Mouse (Mus musculus): ENCODE measurements at regions not wholly inside any gene's neighbourhood (a gene's known extent, or its start where the extent isn't known, plus 50 kb on each side); places are given as distances from the start of the nearest gene placed in this dataset.

- intact Hi-C loops (cut with DNase I) = no loop called here
Observed at GRCm38 (mm10) chr8:117899892-117900291, 98.1 kb upstream of the Mphosph6 start.

GRCm38 (mm10) chr8:117898015-117898414 is 96.3 kb upstream of the Mphosph6 start:
- intact Hi-C loops (cut with DNase I) = no loop called here

- intact Hi-C loops (cut with DNase I) = no loop called here
Observed at GRCm38 (mm10) chr8:117894861-117895260, 93.1 kb upstream of the Mphosph6 start.

DNA sequence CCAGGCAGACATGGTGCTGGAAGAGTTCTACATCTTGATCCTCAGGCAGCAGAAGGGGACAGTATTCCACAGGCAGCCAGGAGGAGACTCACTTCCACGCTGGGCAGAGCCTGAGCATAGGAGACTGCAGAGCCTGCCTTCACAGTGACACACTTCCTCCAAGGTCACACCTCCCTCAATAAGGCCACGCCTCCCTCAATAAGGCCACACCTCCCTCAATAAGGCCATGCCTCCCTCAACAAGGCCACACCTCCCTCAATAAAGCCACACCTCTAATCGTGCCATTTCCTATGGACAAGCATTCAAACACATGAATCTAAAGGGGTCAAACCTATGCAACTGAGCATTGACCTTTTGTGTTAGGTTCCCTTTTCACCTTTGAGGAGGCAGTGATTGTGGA is 88.5 kb upstream of the Mphosph6 start:
- intact Hi-C loops (cut with DNase I) = no loop called here

GRCm38 (mm10) chr8:117881414-117881973 is 79.8 kb upstream of the Mphosph6 start:
- intact Hi-C loops (cut with DNase I) = no loop called here

DNA sequence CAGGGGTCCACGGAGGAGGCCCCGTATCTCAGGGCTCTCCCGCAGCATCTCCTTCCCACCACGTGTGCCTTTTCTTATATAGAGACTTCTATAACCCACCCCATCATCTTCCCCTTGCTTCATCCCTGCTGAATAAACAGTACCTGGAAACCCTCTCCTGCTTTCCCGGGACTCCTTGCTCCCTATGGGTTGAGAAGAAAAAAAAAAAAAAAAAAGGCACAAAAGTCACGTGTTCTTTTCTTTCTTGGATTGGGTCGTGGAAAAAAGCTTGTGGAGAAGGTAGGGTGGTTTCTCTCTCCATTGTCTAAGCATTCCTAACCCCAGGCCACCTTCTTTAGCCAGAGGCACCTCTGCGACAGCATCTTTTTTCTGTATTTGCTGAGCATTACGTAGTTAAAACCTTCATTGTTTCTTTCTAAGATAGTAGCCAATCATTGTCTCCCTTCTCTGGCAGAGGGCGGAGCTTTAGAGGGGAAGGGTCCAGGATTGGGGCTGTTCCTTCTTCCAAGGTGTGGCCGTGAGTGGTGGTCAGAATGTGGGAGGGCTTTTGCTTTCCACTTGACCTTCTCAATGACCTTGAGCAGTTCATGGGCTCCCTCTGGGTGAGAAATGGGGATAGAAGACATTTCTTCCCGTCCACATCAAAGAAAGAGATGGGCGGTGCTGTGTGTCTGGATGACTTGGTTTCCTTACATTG is 78.7 kb upstream of the Mphosph6 start:
- intact Hi-C loops (cut with DNase I) = no loop called here

DNA sequence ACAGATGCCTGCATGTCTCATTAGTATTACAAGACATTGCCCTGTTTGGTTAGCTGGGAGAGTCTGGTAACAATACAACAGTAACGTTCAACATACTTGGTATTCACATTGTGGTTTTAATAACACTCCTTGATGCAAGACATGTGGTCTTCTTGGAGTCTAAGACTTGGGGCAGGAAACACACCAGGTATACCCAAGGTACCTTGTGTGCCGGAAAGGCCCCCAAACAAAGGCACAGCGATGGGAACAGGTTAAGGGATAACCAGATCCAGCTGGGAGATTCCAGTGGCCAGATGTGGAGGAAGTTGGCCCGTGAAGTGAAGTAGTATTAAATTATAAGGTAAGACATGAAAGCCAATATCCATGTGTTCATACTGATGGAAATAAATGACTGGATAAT is 71.9 kb upstream of the Mphosph6 start:
- intact Hi-C loops (cut with DNase I) = no loop called here

- intact Hi-C loops (cut with DNase I) = no loop called here
Observed at GRCm38 (mm10) chr8:117867138-117867537, 65.4 kb upstream of the Mphosph6 start.

GRCm38 (mm10) chr8:117865014-117865413 is 63.3 kb upstream of the Mphosph6 start:
- intact Hi-C loops (cut with DNase I) = loop anchor here (2.0 kb wide), 1 partner anchor 92 kb away; no protein-coding TSS in a partner anchor

GRCm38 (mm10) chr8:117863837-117864236 is 62.1 kb upstream of the Mphosph6 start:
- intact Hi-C loops (cut with DNase I) = loop anchor here (2.0 to 5.0 kb wide), 2 partner anchors 91 to 217 kb away; no protein-coding TSS in a partner anchor

GRCm38 (mm10) chr8:117862318-117862717 is 60.6 kb upstream of the Mphosph6 start:
- intact Hi-C loops (cut with DNase I) = loop anchor here (5.0 kb wide), 1 partner anchor 215 kb away; no protein-coding TSS in a partner anchor

DNA sequence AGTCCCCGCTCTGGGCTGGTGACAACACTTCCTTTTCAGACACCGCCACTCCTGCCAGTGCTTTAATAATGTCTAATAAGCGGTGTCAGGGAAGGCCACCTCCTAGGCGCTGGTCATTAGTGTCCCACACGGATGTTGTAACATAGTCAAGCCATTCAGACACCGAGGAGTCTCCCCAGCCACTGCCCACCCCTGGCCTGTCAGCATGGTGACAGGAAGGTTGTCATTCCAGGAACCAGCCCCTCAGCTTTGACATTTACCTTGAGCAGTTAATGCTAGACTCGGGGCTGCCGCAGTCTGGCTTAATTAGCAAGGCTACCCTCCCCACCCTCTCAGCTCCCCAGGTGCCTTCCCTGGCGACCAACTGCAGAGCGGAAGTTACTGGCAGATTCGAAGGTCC is 58.0 kb upstream of the Mphosph6 start:
- intact Hi-C loops (cut with DNase I) = loop anchor here (5.0 kb wide), 1 partner anchor 212 kb away; no protein-coding TSS in a partner anchor

DNA sequence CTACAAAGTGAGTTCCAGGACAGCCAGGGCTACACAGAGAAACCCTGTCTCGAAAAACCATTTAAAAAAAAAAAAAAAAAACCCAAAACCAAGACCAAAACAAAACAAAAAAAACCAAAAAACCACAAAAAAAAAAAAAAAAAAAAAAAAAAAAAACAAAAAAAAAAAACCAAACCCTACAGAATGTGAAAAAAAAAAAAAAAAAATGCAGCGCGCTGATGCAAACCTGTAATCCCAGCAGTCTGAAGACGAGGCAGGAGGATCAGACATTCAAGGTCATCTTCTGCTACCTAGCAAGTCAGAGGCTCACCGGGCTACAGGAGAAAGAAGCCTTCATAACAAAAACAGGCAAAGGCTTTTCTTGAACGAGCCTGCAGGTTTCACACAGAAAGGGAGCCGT is 57.4 kb upstream of the Mphosph6 start:
- intact Hi-C loops (cut with DNase I) = no loop called here

- intact Hi-C loops (cut with DNase I) = no loop called here
Observed at GRCm38 (mm10) chr8:117856121-117856520, 54.4 kb upstream of the Mphosph6 start.

- intact Hi-C loops (cut with DNase I) = no loop called here
Observed at GRCm38 (mm10) chr8:117854942-117855491, 53.3 kb upstream of the Mphosph6 start.

- intact Hi-C loops (cut with DNase I) = no loop called here
Observed at GRCm38 (mm10) chr8:117854301-117854700, 52.6 kb upstream of the Mphosph6 start.

DNA sequence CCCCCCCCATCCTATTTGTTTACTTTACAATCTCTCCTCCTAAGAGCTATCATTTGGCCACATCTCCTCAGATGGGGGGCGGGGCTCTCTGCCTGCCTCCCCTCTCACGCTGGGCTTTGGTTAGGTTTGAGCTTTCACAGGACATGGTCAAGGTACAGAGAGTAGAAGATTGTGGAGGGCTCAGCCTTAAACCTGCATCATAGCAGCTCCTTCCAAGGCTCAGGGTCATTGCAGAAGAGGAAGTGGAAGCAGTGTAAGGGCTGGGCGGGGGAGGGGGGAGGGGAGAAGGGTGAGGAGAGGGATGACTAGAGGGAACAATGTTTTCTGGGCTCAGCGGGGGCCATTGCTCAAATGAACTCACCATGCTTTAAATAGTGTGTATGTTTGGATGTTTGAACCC is 51.7 kb upstream of the Mphosph6 start:
- intact Hi-C loops (cut with DNase I) = no loop called here

DNA sequence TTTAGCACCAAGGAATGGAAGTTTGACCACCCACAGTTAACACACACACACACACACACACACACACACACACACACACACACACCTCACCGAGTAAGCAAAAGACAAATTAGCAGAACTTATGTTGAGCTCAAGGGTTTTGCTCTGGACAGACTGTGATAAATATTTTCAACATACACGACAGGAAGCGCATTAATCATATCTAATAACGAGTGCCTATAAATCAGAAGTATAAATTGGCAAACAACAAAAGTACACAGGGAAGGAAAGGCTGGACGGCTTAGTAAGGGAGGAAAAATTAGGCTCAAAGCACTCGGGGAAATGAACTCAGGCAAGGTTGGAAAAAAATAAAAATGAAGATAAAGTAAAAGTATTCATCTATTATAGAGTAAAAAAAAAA is 50.8 kb upstream of the Mphosph6 start:
- intact Hi-C loops (cut with DNase I) = no loop called here

All from adrenal gland (tissue).